Mouse (Mus musculus) skeletal muscle tissue, adult 2 months (tissue): ENCODE measurements around the gene Mrps18b.

Source experiments
- DNase-seq: peaks from one replicate; pipeline ENCODE4 v3.0.0-alpha.2; 2012; ENCODE audit warnings: low read depth, low spot score

Gene Mrps18b

DNA sequence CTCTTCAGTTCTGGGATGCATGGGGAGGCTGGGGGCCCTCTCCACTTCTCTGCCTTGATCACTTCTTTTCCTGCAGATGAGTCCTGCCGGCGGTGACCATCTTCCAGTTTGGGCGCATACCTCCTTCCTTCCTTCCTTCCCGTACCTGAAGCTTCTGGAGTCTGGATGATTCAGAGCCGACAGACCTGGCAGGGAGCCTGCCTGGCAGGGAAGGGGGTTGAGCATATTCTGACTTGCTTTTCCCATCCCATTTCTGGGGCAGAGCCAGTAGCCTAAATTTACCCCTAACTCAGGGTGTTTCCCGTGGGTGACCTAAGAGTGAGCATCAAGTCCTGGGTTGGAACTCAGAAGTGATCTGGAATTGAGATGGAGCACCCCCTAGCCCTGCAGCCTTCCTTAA lies 41.5 kb downstream of the Mrps18b start:
- no peak for DNase-seq

- DNase-seq, result peak; percentile 82
Measured at GRCm38 (mm10) chr17:35873774-35874519, 42.2 kb downstream of the Mrps18b start.

GRCm38 (mm10) chr17:35870884-35871696 lies 45.1 kb downstream of the Mrps18b start:
- DNase-seq, result no peak

DNA sequence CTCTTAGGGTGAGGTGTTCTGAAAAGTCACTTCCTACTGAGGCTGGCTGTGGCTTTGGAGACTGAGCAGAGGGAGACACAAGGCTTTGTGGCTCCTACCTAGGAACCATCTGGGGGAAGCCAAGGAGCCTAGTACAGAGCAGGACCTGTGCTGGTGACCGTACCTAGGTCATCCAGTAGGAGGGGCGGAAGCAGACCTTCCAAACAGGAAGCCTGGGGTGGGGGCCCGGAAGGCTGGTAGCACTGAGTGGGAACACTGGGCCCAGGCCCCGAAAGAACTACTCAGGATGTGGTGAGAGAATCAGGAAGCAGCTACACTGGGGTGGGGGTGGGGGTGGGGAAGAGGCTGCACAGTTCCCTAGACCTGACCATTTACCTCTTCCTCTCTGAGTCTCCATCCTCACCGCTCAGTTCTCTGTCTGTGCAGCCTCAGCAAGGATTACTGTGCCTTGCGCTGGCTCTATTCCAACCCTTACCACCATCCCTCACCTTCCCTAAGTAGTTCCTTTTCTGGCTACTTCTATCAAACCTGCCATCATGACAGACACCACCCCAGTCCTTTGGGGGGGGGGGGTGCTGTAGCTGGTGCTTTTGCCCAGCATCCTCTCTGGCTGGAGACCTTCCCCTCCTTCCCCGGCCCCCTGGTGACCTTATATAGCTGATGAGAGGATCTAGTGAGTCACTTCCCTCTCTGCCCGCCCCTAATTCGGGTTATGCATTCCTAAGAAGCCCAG lies 45.9 kb downstream of the Mrps18b start:
- DNase-seq, result peak; percentile 59

- DNase-seq, result peak; percentile 35
Measured at GRCm38 (mm10) chr17:35869346-35870067, 46.7 kb downstream of the Mrps18b start.

DNA sequence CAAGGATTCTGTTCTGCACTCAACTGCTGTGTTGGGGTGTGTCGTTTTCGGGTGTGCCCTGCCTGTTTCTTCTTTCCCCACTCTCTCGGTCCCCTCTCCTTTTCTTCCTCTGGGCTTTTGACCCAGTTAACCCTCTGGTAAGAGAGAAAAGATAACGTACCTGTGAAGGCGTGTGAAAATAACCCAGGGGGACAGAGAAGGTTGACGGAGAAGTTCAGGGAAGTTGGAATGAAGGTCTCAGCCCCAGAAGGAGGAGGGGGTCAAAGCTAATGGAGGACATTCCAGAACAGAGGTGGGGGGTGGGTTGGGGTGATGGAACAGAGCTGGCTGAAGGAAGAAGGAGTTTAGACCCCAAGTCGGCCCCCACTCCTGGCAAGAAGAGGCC lies 47.2 kb downstream of the Mrps18b start:
- no peak for DNase-seq

GRCm38 (mm10) chr17:35868165-35868820 lies 47.9 kb downstream of the Mrps18b start:
- DNase-seq, result peak; percentile 47

GRCm38 (mm10) chr17:35866911-35867890 lies 49.0 kb downstream of the Mrps18b start:
- DNase-seq, result no peak

DNA sequence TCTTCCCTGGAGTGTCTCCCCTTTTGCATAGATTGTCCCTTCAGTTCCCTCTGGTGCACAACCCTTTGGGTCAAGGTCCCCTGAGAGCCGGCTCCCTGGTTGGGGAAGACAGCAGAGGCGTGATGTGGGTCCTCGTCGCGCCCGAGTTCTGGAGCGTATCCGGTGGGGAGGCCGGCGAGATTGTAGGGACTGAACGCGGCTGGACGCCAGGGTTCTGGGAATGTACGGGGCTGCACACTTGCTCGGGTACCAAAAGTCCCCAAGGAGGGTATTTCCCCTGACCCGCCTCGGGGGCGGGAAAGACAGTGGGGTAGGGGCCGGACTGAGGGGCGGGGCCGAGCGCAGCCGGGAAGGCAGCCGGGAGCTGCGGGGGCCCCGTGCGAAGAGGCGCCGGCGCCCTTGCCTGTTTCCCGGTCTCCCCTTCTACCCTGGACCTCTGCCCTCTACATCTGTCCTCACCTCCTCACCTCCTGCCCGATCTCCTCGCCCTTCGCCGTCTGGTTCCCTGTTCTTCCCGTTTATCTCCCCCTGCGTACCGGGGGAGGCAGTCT lies 49.8 kb downstream of the Mrps18b start:
- DNase-seq, result peak; percentile 54

DNA sequence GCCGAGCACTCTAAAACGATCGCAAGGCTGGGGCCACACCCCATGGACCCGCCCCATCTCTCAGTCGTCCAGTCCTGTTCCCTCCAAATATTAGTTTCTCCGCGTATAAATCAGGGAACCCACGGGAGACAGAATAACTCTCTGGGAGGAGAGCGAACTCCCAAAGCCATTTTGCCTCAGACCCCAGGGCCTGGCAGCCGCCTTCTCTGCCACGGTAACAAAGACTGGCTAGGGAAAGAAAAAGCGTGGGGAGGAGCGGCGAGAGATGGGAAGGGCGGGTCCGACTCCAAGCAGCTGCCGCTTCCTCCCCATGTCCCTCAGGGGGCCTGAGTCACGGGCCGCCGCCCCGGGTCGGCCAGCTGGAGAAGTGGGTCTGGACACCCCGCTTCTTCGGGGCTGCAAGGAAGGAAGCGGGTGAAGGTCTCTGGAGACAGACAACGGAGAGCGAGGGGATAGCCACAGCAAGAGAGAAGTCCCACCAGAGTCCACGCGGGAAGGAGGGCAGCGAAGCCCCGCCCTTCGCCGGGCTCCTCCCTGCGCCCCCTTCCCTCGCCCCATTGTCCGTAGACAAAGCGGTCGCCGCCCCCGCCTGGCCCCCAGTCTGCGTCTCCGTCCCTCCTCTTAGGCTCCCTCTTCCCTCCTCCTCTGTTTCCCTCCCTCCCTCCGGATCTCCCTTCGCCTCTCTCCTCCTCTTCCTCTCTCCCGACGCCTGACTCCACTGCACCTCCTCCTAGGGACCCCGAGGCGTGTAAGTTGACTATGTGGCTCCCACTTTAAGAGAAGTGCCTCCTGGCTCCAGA lies 50.5 kb downstream of the Mrps18b start, which contains the start of gene Ppp1r18:
Ppp1r18 (plus strand) TSS at position 113 of the 800 bp plus-strand sequence.
- DNase-seq, result peak; percentile 70

DNA sequence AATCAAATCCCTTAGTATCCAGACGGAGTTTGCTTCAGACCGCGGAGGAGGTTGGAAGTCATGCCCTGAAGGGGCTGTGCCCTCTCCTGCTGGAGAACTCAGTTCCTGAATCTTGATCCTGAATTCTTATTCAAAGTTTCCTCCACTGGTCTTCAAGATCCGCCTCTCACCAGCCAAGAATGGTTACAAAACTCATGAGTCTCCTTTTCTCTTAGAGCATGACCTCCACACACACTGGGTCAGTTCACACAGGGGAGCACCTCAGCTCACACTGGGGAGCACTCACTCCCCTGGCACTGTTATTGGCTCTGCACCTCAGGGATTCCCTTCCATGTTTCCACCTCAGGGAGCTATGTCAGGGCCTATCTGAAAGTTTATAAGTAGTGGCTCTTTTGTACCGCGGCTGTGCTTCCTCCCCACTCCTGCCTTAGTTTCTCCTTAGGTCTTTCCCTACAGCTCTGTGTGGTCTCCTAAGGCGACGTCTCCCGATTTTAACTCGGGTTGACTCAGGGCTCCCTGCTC lies 51.3 kb downstream of the Mrps18b start:
- DNase-seq, result no peak

GRCm38 (mm10) chr17:35861198-35861857 lies 54.9 kb downstream of the Mrps18b start, which contains the start of gene Nrm:
Gene Nrm, plus strand, starts transcription at chr17:35861318.
- DNase-seq, result peak; percentile 66

- no peak for DNase-seq
Measured at GRCm38 (mm10) chr17:35860831-35861197, 55.4 kb downstream of the Mrps18b start.
